Mouse (Mus musculus) kidney, adult 2 months (tissue): ENCODE measurements at regions not wholly inside any gene's neighbourhood (a gene's known extent, or its start where the extent isn't known, plus 50 kb on each side); places are given as distances from the start of the nearest gene placed in this dataset.

Experiments
- DNase-seq: peaks from one replicate; pipeline ENCODE4 v3.0.0; 2021
- H3K27ac ChIP-seq: fragments of 200-500 bp; 2 replicates; pipeline ENCODE4 v1.5.1; 2012; ENCODE audit warnings: low read depth, low read length, control low read depth, inconsistent platforms; ENCODE audit not compliant: insufficient read depth
- H3K27me3 ChIP-seq: fragments of 200-500 bp; replicated peaks from 2 replicates; pipeline ENCODE4 v1.6.1; 2012; ENCODE audit warnings: mild to moderate bottlenecking, moderate library complexity, low read length, inconsistent platforms; ENCODE audit not compliant: control insufficient read depth, insufficient read depth
- H3K36me3 ChIP-seq: fragments of 200-500 bp; 2 replicates; pipeline ENCODE4 v1.6.1; 2012; ENCODE audit warnings: mild to moderate bottlenecking, moderate library complexity, low read length, inconsistent platforms; ENCODE audit not compliant: control insufficient read depth, insufficient read depth
- H3K4me1 ChIP-seq: fragments of 200-500 bp; 2 replicates; pipeline ENCODE4 v1.6.1; 2011; ENCODE audit warnings: low read length; ENCODE audit not compliant: control insufficient read depth, insufficient read depth
- H3K4me3 ChIP-seq: fragments of 200-500 bp; 2 replicates; pipeline ENCODE4 v1.5.1; 2011; ENCODE audit warnings: mild to moderate bottlenecking, low read depth, low read length, control low read depth; ENCODE audit not compliant: insufficient read depth
- CTCF ChIP-seq: fragments of 200-500 bp; conservative IDR thresholded peaks from 2 replicates; pipeline ENCODE4 v1.5.1; 2011; ENCODE audit warnings: low read depth, mild to moderate bottlenecking, control low read depth, low read length, moderate library complexity, mixed read lengths; ENCODE audit not compliant: insufficient read depth, insufficient read length
- POLR2A ChIP-seq: fragments of 200-500 bp; IDR thresholded peaks from one replicate; pipeline ENCODE4 v1.6.1; 2011; ENCODE audit warnings: low read depth, low read length, control low read depth
- WGBS: fragments of 180-500 bp; shearing (Covaris S2); methylation state at CpG from one replicate; pipeline ENCODE4 v1.1.7; 2018; 5-methylcytosine and 5-hydroxymethylcytosine counted together

- Histone ChIP-seq H3K4me1 (no peaks in the 10 kb centered on the region), H3K4me3 (no peak overlapping the region), H3K27ac (no peak overlapping the region), H3K36me3 (no peaks in the 10 kb centered on the region), H3K27me3 (no peaks in the 10 kb centered on the region)
- no peak for DNase-seq
- 68% methylated on average over 2 of the region's 2 CpGs for WGBS
- no peak for TF ChIP-seq CTCF
- no peak for TF ChIP-seq POLR2A
Measured at GRCm38 (mm10) chr4:72001221-72001875, 199.4 kb downstream of the Tle1 start.

GRCm38 (mm10) chr4:71968701-71969100, 210.9 kb upstream of the Gm11232 start:
- Histone ChIP-seq H3K4me3 (no peak overlapping the region), H3K4me1 (peaks cover 7% of the 10 kb centered on the region; the same call in 1 of the 2 replicates), H3K27me3 (no peaks in the 10 kb centered on the region), H3K36me3 (no peaks in the 10 kb centered on the region), H3K27ac (no peak overlapping the region; the same call in 1 of the 2 replicates)
- no peak for TF ChIP-seq POLR2A
- no peak for TF ChIP-seq CTCF
- 7% methylated on average over 1 of the region's 1 CpGs for WGBS
- peak; percentile 85 for DNase-seq

- Histone ChIP-seq H3K27ac (no peak overlapping the region), H3K4me3 (no peak overlapping the region), H3K27me3 (no peaks in the 10 kb centered on the region), H3K36me3 (no peaks in the 10 kb centered on the region), H3K4me1 (no peaks in the 10 kb centered on the region)
- WGBS: 76% methylated on average over 2 of the region's 2 CpGs
- DNase-seq: no peak
- no peak for TF ChIP-seq CTCF
- no peak for TF ChIP-seq POLR2A
Measured at GRCm38 (mm10) chr4:71953441-71953840, 195.7 kb upstream of the Gm11232 start.

- H3K27me3 ChIP-seq: no peaks in the 10 kb centered on the region
- no peak for TF ChIP-seq POLR2A
- no peak for TF ChIP-seq CTCF
- DNase-seq: no peak
- H3K4me3 ChIP-seq: no peak overlapping the region
- no peaks in the 10 kb centered on the region for H3K36me3 ChIP-seq
- no peaks in the 10 kb centered on the region for H3K4me1 ChIP-seq
- H3K27ac ChIP-seq: no peak overlapping the region
- 54% methylated on average over 2 of the region's 2 CpGs for WGBS
Measured at GRCm38 (mm10) chr4:71933240-71933986, 175.6 kb upstream of the Gm11232 start.

GRCm38 (mm10) chr4:71932818-71933217, 175.1 kb upstream of the Gm11232 start:
- 57% methylated on average over 1 of the region's 1 CpGs for WGBS
- no peak overlapping the region for H3K27ac ChIP-seq
- H3K36me3 ChIP-seq: no peaks in the 10 kb centered on the region
- no peaks in the 10 kb centered on the region for H3K4me1 ChIP-seq
- no peak for DNase-seq
- H3K27me3 ChIP-seq: no peaks in the 10 kb centered on the region
- H3K4me3 ChIP-seq: no peak overlapping the region
- TF ChIP-seq CTCF (no peak), POLR2A (no peak)

- DNase-seq: no peak
- H3K27me3 ChIP-seq: no peaks in the 10 kb centered on the region
- TF ChIP-seq CTCF (no peak), POLR2A (no peak)
Measured at GRCm38 (mm10) chr4:71911551-71911950, 153.8 kb upstream of the Gm11232 start.

GRCm38 (mm10) chr4:71875651-71876050, 117.9 kb upstream of the Gm11232 start:
- no peak for DNase-seq
- no peak overlapping the region for H3K27ac ChIP-seq
- 90% methylated on average over 4 of the region's 4 CpGs for WGBS

More at GRCm38 (mm10) chr4:71911551-71911950, 153.8 kb upstream of the Gm11232 start:
- Histone ChIP-seq H3K27ac (no peak overlapping the region), H3K4me1 (no peaks in the 10 kb centered on the region), H3K36me3 (no peaks in the 10 kb centered on the region), H3K4me3 (no peak overlapping the region)
- WGBS: 85% methylated on average over 1 of the region's 1 CpGs

More at GRCm38 (mm10) chr4:71875651-71876050, 117.9 kb upstream of the Gm11232 start:
- Histone ChIP-seq H3K4me3 (no peak overlapping the region), H3K27me3 (no peaks in the 10 kb centered on the region), H3K36me3 (no peaks in the 10 kb centered on the region), H3K4me1 (no peaks in the 10 kb centered on the region)
- TF ChIP-seq POLR2A (no peak), CTCF (no peak)
